Mouse (Mus musculus): ENCODE data around the gene Tmem205. TPM values are rescaled to one million over a fixed set of nuclear protein-coding genes. Genes with fewer than 3 reads are reported as not detected.

Gene Tmem205
- polyA plus RNA-seq, 1 experiment from 2014 or later = 59.6 TPM

DNA sequence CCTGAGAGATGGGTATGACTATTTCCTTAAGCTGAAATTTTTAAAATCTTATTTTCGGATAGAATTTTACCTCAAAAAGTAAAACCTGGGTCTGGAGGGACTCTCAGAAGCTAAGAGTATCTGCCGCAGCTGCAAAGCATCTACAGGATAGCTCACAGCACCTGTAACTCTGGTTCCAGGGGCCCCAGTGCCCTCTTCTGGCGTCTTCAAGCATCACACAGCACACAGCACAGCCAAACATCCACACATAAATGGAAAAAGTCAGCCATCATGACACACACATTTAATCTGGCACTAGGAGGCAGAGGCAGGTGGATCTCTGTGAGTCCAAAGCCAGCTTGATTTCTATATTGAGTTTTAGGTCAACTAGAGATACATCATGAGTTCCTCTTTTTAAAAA, 50.8 kb downstream of the Tmem205 start:
- Histone ChIP-seq H3K4me3 (ENCODE audit: low read depth, low read length) (no peak overlapping the region), H3K27me3 (replicated peaks; ENCODE audit: control insufficient read depth, insufficient read depth, low read length) (no peaks in the 10 kb centered on the region; the same call in 1 of the 2 replicates), H3K4me1 (replicated peaks; ENCODE audit: control insufficient read depth, insufficient read depth, low read length) (no peaks in the 10 kb centered on the region), H3K4me2 (ENCODE audit: low read length) (no peak overlapping the region), H3K36me3 (ENCODE audit: control insufficient read depth, insufficient read depth, low read length) (no peaks in the 10 kb centered on the region), H3K9me3 (ENCODE audit: control insufficient read depth, low read length) (no peaks in the 10 kb centered on the region), H3K27ac (ENCODE audit: low read depth) (no peak overlapping the region), H3K9ac (ENCODE audit: low read length) (no peak overlapping the region)
- 58% methylated on average over 3 of the region's 3 CpGs for WGBS
- ATAC-seq (replicated peaks; ENCODE audit: low FRiP score, low TSS enrichment, low read depth) = no peak
- no peak for DNase-seq (ENCODE audit: low spot score)

- DNase-seq (ENCODE audit: low spot score) (no peak), ATAC-seq (replicated peaks; ENCODE audit: low FRiP score, low TSS enrichment, low read depth) (no peak)
- Histone ChIP-seq H3K27me3 (replicated peaks; ENCODE audit: control insufficient read depth, insufficient read depth, low read length) (no peaks in the 10 kb centered on the region; the same call in 1 of the 2 replicates), H3K27ac (ENCODE audit: low read depth) (no peak overlapping the region), H3K9me3 (ENCODE audit: control insufficient read depth, low read length) (no peaks in the 10 kb centered on the region), H3K4me1 (replicated peaks; ENCODE audit: control insufficient read depth, insufficient read depth, low read length) (no peaks in the 10 kb centered on the region), H3K4me2 (ENCODE audit: low read length) (no peak overlapping the region), H3K9ac (ENCODE audit: low read length) (no peak overlapping the region), H3K4me3 (ENCODE audit: low read depth, low read length) (no peak overlapping the region), H3K36me3 (ENCODE audit: control insufficient read depth, insufficient read depth, low read length) (no peaks in the 10 kb centered on the region)
- WGBS = 56% methylated on average over 4 of the region's 4 CpGs
Observed at GRCm38 (mm10) chr9:21872204-21872603, 55.2 kb downstream of the Tmem205 start.

Other genes with a start within 250 kb of the Tmem205 start
- 32.2 and 34.8 TPM in 2 replicates for gene Ldlr, start 204.1 kb downstream of the Tmem205 start, polyA plus RNA-seq (2014; fragmentation: Nextera tagmentation; extraction: Ambion mirVana)
- 127 and 135 TPM in 2 replicates for gene Spc24, start 167.3 kb downstream of the Tmem205 start, polyA plus RNA-seq (2014; fragmentation: Nextera tagmentation; extraction: Ambion mirVana)
- 9.5 and 9.6 TPM in 2 replicates for gene Kank2, start 128.8 kb downstream of the Tmem205 start, polyA plus RNA-seq (2014; fragmentation: Nextera tagmentation; extraction: Ambion mirVana)
- 4.0 and 4.3 TPM in 2 replicates for gene Angptl8, start 92.0 kb downstream of the Tmem205 start, polyA plus RNA-seq (2014; fragmentation: Nextera tagmentation; extraction: Ambion mirVana)
- gene Dock6, start 74.9 kb downstream of the Tmem205 start, polyA plus RNA-seq (2014; fragmentation: Nextera tagmentation; extraction: Ambion mirVana) = 39.4 and 40.0 TPM in 2 replicates
- 18.4 and 21.5 TPM in 2 replicates for gene Rab3d, start 9.4 kb downstream of the Tmem205 start, polyA plus RNA-seq (2014; fragmentation: Nextera tagmentation; extraction: Ambion mirVana)
- gene Ccdc159, start 85 bp downstream of the Tmem205 start, polyA plus RNA-seq (2014; fragmentation: Nextera tagmentation; extraction: Ambion mirVana) = 3.8 and 4.2 TPM in 2 replicates
- 8.2 and 8.7 TPM in 2 replicates for gene Plppr2, start 9.5 kb upstream of the Tmem205 start, polyA plus RNA-seq (2014; fragmentation: Nextera tagmentation; extraction: Ambion mirVana)
- gene Swsap1, start 28.2 kb upstream of the Tmem205 start, polyA plus RNA-seq (2014; fragmentation: Nextera tagmentation; extraction: Ambion mirVana) = 11.7 and 12.8 TPM in 2 replicates
- 4.1 and 4.2 TPM in 2 replicates for gene Epor, start 36.0 kb upstream of the Tmem205 start, polyA plus RNA-seq (2014; fragmentation: Nextera tagmentation; extraction: Ambion mirVana)
- gene Rgl3, start 61.9 kb upstream of the Tmem205 start, polyA plus RNA-seq (2014; fragmentation: Nextera tagmentation; extraction: Ambion mirVana) = 1.1 and 1.4 TPM in 2 replicates
- gene Ccdc151, start 75.1 kb upstream of the Tmem205 start, polyA plus RNA-seq (2014; fragmentation: Nextera tagmentation; extraction: Ambion mirVana) = 0.42 and 0.95 TPM in 2 replicates
- 93.8 and 95.8 TPM in 2 replicates for gene Prkcsh, start 75.2 kb upstream of the Tmem205 start, polyA plus RNA-seq (2014; fragmentation: Nextera tagmentation; extraction: Ambion mirVana)
- gene Elavl3, start 124.5 kb upstream of the Tmem205 start, polyA plus RNA-seq (2014; fragmentation: Nextera tagmentation; extraction: Ambion mirVana) = 6.2 and 7.1 TPM in 2 replicates
- not detected in 2 replicates for gene Gm49318, start 143.7 kb upstream of the Tmem205 start, polyA plus RNA-seq (2014; fragmentation: Nextera tagmentation; extraction: Ambion mirVana)
- 10.2 and 10.3 TPM in 2 replicates for gene Zfp653, start 143.8 kb upstream of the Tmem205 start, polyA plus RNA-seq (2014; fragmentation: Nextera tagmentation; extraction: Ambion mirVana)
- 35.2 and 43.4 TPM in 2 replicates for gene Ecsit, start 157.9 kb upstream of the Tmem205 start, polyA plus RNA-seq (2014; fragmentation: Nextera tagmentation; extraction: Ambion mirVana)
- gene Cnn1, start 171.7 kb upstream of the Tmem205 start, polyA plus RNA-seq (2014; fragmentation: Nextera tagmentation; extraction: Ambion mirVana) = 322 and 380 TPM in 2 replicates
- gene Elof1, start 189.6 kb upstream of the Tmem205 start, polyA plus RNA-seq (2014; fragmentation: Nextera tagmentation; extraction: Ambion mirVana) = 190 and 192 TPM in 2 replicates
- 11.1 and 13.3 TPM in 2 replicates for gene Acp5, start 208.2 kb upstream of the Tmem205 start, polyA plus RNA-seq (2014; fragmentation: Nextera tagmentation; extraction: Ambion mirVana)
- gene Pigyl, start 229.3 kb upstream of the Tmem205 start, polyA plus RNA-seq (2014; fragmentation: Nextera tagmentation; extraction: Ambion mirVana) = 76.5 and 85.4 TPM in 2 replicates

All from intestine, embryonic 14.5 days (tissue).